Mouse (Mus musculus): ENCODE results near the gene Pax9. TPM values are rescaled to one million over a fixed set of nuclear protein-coding genes. Genes with fewer than 3 reads are reported as not detected.
A peak's percentile ranks its signal among the peaks of the same experiment; 100 is the strongest.

The Pax9 gene
- not detected in 2 replicates for polyA plus RNA-seq (2014; fragmentation: Nextera tagmentation; extraction: Ambion mirVana)

DNA sequence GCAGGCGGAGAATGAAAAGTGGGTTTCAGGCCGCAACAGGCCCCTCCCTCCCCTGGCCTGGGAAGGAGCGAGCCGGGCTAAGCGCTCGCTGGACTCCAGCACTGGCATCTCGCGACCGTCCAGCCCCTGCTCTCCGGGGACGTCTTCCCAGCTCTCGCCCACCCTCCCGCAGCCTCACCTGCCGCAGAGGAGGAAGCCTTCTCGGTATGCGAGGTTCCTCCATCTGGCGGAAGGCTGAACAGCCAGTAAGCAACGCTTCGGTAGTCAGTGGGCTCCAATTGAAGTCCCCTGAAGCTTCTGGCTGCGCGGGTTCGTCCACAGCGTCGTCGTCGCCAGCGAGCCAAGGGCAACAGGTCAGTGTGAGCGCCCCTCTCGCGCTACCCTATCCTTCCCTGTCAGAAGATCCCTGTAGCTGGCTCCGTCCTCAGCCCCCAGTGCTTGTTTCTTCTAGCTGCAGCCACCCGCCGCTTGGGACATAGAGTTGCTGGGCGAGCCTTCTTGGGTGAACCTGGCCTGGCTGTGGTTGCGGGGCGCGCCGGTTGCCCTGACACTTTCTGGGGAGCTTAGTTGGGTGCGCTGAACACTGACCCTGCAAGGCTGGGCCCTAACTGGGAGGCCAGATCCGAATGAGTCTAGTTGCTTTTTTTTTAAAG lies at the start of gene Pax9:
Gene Pax9 (plus strand): TSS at position 341 of the 653 bp plus-strand sequence.
- Histone ChIP-seq H3K4me2 (ENCODE audit: low read length) (peak within 1 kb of the TSS; percentile 16; the same call in 1 of the 2 replicates), H3K27ac (ENCODE audit: low read depth) (no peak within 1 kb of the TSS)
- WGBS = 2% methylated on average over 40 of the region's 40 CpGs

DNA sequence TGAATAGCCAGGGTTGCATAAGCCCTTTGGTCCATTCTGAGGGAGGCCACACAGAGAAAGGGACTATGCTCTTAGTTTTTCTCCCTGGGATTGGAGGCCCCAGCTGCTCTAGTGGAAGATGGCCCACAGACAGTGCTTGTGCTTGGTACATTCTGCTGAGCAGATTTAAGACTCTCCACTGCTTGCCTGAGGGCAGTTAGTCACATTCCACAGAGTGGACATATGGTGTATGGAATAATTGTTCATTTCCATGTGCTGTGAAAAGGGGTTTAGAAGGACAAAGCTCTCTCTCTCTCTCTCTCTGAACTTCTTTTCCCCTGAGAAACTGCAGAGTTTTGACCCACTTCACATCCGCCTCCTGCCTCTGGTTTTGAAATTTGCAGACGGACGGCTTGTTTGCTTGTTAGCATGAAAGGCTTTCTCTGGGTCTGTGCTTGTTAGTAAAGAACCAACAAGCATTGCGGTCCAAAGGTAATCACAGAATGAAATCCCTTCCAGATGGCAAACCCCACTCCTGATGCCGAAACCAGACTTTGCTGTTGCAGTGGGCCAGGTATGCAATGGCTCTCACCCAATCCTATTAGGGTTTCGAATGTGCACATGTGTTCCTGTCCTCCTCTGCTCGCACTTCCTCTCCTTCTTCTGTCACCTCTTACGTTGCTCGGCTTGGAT lies 22.0 kb upstream of the Pax9 start:
- 85% methylated on average over 9 of the region's 9 CpGs for WGBS
- H3K9ac ChIP-seq (ENCODE audit: low read length) = no peak overlapping the region
- no peak for DNase-seq (ENCODE audit: low spot score)

More for the DNA sequence above, at the start of gene Pax9:
- no peak within 1 kb of the TSS for H3K9ac ChIP-seq (ENCODE audit: low read length)
- peak within 1 kb of the TSS; percentile 11 for H3K4me3 ChIP-seq (ENCODE audit: low read depth, low read length)
- no peaks in the 10 kb centered on the region for H3K9me3 ChIP-seq (ENCODE audit: control insufficient read depth, low read length)
- no peaks in the 10 kb centered on the region for H3K36me3 ChIP-seq (ENCODE audit: control insufficient read depth, insufficient read depth, low read length)
- peaks cover 6% of the 10 kb centered on the region; the same call in 1 of the 2 replicates for H3K4me1 ChIP-seq (replicated peaks; ENCODE audit: control insufficient read depth, insufficient read depth, low read length)
- ATAC-seq (replicated peaks; ENCODE audit: low FRiP score, low TSS enrichment, low read depth) (no peak), DNase-seq (ENCODE audit: low spot score) (peak; percentile 72)
- peaks cover 100% of the 10 kb centered on the region for H3K27me3 ChIP-seq (replicated peaks; ENCODE audit: control insufficient read depth, insufficient read depth, low read length)

DNA sequence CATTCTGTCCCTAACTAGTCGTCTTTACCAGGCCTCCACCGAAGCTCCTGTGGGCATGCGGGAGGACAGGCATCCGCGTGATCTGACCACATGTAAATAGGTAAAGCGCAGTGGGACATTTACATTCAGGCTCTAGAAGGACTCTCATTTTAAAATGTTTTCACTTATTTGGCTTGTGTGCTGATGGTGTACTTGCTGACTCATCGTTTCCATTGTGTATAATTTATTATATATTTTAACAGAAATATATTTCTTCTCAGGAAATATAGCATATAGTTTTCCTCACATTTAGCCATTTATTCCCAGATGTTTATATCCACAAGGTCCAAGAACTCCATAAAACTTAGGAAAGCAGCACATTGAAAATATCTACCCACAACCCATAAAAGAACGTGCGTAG lies 20.8 kb upstream of the Pax9 start:
- no peak for ATAC-seq (replicated peaks; ENCODE audit: low FRiP score, low TSS enrichment, low read depth)
- H3K4me2 ChIP-seq (ENCODE audit: low read length) = no peak overlapping the region
- H3K27ac ChIP-seq (ENCODE audit: low read depth) = no peak overlapping the region
- DNase-seq (ENCODE audit: low spot score) = no peak
- H3K9me3 ChIP-seq (ENCODE audit: control insufficient read depth, low read length) = no peaks in the 10 kb centered on the region
- 88% methylated on average over 9 of the region's 9 CpGs for WGBS
- no peaks in the 10 kb centered on the region for H3K36me3 ChIP-seq (ENCODE audit: control insufficient read depth, insufficient read depth, low read length)
- H3K4me1 ChIP-seq (replicated peaks; ENCODE audit: control insufficient read depth, insufficient read depth, low read length) = no peaks in the 10 kb centered on the region
- no peak overlapping the region for H3K9ac ChIP-seq (ENCODE audit: low read length)
- H3K4me3 ChIP-seq (ENCODE audit: low read depth, low read length) = no peak overlapping the region
- no peaks in the 10 kb centered on the region for H3K27me3 ChIP-seq (replicated peaks; ENCODE audit: control insufficient read depth, insufficient read depth, low read length)

More for the DNA sequence above, 22.0 kb upstream of the Pax9 start:
- ATAC-seq (replicated peaks; ENCODE audit: low FRiP score, low TSS enrichment, low read depth) = no peak
- H3K4me1 ChIP-seq (replicated peaks; ENCODE audit: control insufficient read depth, insufficient read depth, low read length) = no peaks in the 10 kb centered on the region
- no peak overlapping the region for H3K27ac ChIP-seq (ENCODE audit: low read depth)
- no peaks in the 10 kb centered on the region for H3K27me3 ChIP-seq (replicated peaks; ENCODE audit: control insufficient read depth, insufficient read depth, low read length)
- no peaks in the 10 kb centered on the region for H3K9me3 ChIP-seq (ENCODE audit: control insufficient read depth, low read length)
- H3K4me2 ChIP-seq (ENCODE audit: low read length) = no peak overlapping the region
- no peaks in the 10 kb centered on the region for H3K36me3 ChIP-seq (ENCODE audit: control insufficient read depth, insufficient read depth, low read length)
- H3K4me3 ChIP-seq (ENCODE audit: low read depth, low read length) = no peak overlapping the region

DNA sequence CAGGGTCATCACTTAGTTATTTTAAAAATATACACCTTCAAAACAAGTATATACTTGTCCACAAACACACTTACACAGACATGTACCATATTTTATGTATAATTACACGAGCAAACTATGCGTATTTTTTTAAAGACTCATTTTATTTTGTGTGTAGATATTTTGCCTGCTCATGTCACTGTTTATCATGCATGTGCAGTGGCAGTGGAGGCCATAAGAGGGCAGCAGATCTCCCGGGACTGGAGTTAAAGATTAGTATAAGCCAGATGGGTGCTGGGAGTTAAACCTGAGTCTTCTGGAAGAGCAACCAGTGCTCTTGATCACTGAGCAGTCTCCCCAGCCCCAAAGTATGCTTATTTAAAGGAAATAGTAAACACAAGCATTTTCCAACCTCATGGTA lies 16.8 kb upstream of the Pax9 start:
- no peak for ATAC-seq (replicated peaks; ENCODE audit: low FRiP score, low TSS enrichment, low read depth)
- DNase-seq (ENCODE audit: low spot score) = no peak
- H3K27me3 ChIP-seq (replicated peaks; ENCODE audit: control insufficient read depth, insufficient read depth, low read length) = peaks cover 14% of the 10 kb centered on the region
- no peak overlapping the region for H3K4me3 ChIP-seq (ENCODE audit: low read depth, low read length)
- no peak overlapping the region for H3K27ac ChIP-seq (ENCODE audit: low read depth)
- H3K9me3 ChIP-seq (ENCODE audit: control insufficient read depth, low read length) = no peaks in the 10 kb centered on the region
- no peak overlapping the region for H3K9ac ChIP-seq (ENCODE audit: low read length)
- no peaks in the 10 kb centered on the region for H3K4me1 ChIP-seq (replicated peaks; ENCODE audit: control insufficient read depth, insufficient read depth, low read length)
- no peak overlapping the region for H3K4me2 ChIP-seq (ENCODE audit: low read length)
- H3K36me3 ChIP-seq (ENCODE audit: control insufficient read depth, insufficient read depth, low read length) = no peaks in the 10 kb centered on the region
- WGBS = 42% methylated on average over 3 of the region's 3 CpGs

DNA sequence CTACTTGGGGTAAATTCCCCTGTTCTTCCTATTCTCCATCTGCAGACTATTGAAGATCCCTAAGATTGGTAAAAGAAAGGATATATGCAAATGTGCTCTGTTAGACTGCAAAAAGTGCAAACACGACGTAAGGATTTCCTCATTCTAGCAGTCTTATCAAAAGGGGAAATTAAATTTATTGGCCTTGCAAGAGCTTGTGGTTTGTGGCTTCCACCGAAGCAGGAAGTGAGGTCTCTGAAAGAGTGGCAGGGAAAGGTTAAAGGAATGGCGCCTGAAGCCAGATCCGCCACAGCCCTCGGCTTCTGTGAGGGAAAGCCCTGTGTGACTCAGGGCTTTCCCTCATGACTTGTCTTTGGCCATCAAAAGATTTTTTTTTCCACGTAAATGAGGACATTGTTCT lies 13.9 kb upstream of the Pax9 start:
- H3K27me3 ChIP-seq (replicated peaks; ENCODE audit: control insufficient read depth, insufficient read depth, low read length) = peaks cover 43% of the 10 kb centered on the region
- no peak overlapping the region for H3K4me2 ChIP-seq (ENCODE audit: low read length)
- no peaks in the 10 kb centered on the region for H3K9me3 ChIP-seq (ENCODE audit: control insufficient read depth, low read length)
- ATAC-seq (replicated peaks; ENCODE audit: low FRiP score, low TSS enrichment, low read depth) (no peak), DNase-seq (ENCODE audit: low spot score) (peak; percentile 27)
- 59% methylated on average over 7 of the region's 7 CpGs for WGBS
- H3K27ac ChIP-seq (ENCODE audit: low read depth) = no peak overlapping the region
- H3K9ac ChIP-seq (ENCODE audit: low read length) = no peak overlapping the region
- no peaks in the 10 kb centered on the region for H3K36me3 ChIP-seq (ENCODE audit: control insufficient read depth, insufficient read depth, low read length)
- no peaks in the 10 kb centered on the region; the same call in 1 of the 2 replicates for H3K4me1 ChIP-seq (replicated peaks; ENCODE audit: control insufficient read depth, insufficient read depth, low read length)
- H3K4me3 ChIP-seq (ENCODE audit: low read depth, low read length) = no peak overlapping the region

DNA sequence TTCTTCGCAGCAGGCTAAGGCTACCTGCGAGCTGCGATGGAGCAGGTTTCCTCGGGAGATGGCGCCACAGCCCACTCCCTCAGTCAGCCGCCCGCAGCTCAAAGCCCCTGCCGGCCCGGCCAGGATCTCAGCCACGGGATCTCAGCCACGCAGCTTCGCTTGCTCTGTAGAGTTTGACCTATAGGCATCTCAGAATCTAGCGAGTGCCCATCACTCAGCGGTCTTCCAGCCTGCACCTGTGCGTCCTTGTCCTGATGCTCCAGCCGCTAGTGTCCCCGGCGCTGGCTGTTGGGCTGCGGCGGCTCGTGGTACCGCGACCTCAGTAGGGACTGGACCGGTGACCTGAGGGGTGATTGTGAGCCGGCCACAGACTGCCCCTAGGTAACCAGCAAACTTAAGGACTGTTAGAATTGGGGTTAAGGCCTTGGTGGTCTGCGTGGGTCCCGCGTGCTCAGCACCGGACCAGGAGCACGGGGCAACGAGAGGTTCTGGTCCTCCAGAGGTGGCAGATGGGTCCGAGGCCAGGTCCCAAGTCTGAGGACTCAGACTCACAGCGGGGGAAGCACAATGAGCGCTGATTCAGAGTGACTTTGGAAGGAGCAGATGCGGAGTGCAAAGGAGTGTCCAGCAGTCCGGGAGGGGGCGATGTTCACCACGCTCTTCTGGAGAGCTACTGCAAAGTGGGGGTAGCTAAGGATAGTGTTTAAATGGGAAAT lies 10.3 kb upstream of the Pax9 start:
- DNase-seq (ENCODE audit: low spot score) = peak; percentile 69
- Histone ChIP-seq H3K36me3 (ENCODE audit: control insufficient read depth, insufficient read depth, low read length) (no peaks in the 10 kb centered on the region), H3K9me3 (ENCODE audit: control insufficient read depth, low read length) (no peaks in the 10 kb centered on the region), H3K4me2 (ENCODE audit: low read length) (peak overlapping the region; percentile 58), H3K9ac (ENCODE audit: low read length) (no peak overlapping the region), H3K27ac (ENCODE audit: low read depth) (no peak overlapping the region), H3K27me3 (replicated peaks; ENCODE audit: control insufficient read depth, insufficient read depth, low read length) (peaks cover 80% of the 10 kb centered on the region), H3K4me3 (ENCODE audit: low read depth, low read length) (peak overlapping the region; percentile 23), H3K4me1 (replicated peaks; ENCODE audit: control insufficient read depth, insufficient read depth, low read length) (no peaks in the 10 kb centered on the region; the same call in 1 of the 2 replicates)
- under 1% methylated on average over 38 of the region's 38 CpGs for WGBS
- peak; percentile 71 for ATAC-seq (replicated peaks; ENCODE audit: low FRiP score, low TSS enrichment, low read depth)

DNA sequence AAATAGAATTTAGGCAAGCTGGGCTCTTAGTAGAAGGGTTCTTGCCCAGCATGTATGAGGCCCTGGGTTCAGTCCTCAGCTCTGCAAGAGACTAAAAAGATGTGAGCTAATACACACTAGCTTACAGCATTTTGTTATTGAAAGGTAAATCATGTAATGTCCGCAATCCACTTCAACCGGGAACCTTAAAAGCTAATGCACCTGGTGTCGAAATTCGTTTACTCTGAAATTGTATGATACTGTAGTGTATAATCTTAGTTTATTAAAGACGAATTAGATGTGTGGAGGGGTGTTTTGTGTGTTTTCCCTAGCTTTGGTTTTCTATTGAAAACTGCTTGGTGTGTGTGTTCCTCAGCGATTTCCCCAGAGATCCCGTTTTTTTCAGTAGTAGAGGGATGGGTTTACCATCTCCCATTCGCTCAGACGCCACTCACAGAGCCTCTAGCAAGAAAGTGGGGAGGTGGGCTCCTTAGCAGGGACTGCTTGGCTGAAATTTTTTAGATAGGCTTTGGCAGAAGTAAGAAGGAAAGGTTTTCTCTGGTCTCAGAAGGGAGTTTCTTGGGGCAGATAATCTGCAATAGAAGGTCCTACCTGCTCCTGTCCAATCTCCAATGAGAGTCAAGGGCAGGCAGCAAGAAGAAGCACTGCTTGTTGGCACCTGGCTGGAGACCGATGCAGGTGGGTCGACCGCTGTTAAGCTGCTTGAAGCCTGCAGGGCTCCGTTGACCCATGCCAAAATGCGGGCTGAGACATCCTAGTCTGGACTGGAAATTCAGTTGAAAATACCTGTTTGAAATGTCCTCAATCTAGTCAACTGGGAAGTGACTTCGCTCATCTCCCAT lies 3.7 kb upstream of the Pax9 start:
- Histone ChIP-seq H3K9me3 (ENCODE audit: control insufficient read depth, low read length) (no peaks in the 10 kb centered on the region), H3K36me3 (ENCODE audit: control insufficient read depth, insufficient read depth, low read length) (no peaks in the 10 kb centered on the region), H3K27ac (ENCODE audit: low read depth) (no peak overlapping the region), H3K4me1 (replicated peaks; ENCODE audit: control insufficient read depth, insufficient read depth, low read length) (0 out of 2 replicates have a peak, but pooled peaks cover 3% of the 10 kb centered on the region), H3K27me3 (replicated peaks; ENCODE audit: control insufficient read depth, insufficient read depth, low read length) (peaks cover 100% of the 10 kb centered on the region), H3K9ac (ENCODE audit: low read length) (no peak overlapping the region), H3K4me3 (ENCODE audit: low read depth, low read length) (no peak overlapping the region), H3K4me2 (ENCODE audit: low read length) (no peak overlapping the region)
- peak; percentile 68 for DNase-seq (ENCODE audit: low spot score)
- no peak for ATAC-seq (replicated peaks; ENCODE audit: low FRiP score, low TSS enrichment, low read depth)
- 5% methylated on average over 15 of the region's 15 CpGs for WGBS

DNA sequence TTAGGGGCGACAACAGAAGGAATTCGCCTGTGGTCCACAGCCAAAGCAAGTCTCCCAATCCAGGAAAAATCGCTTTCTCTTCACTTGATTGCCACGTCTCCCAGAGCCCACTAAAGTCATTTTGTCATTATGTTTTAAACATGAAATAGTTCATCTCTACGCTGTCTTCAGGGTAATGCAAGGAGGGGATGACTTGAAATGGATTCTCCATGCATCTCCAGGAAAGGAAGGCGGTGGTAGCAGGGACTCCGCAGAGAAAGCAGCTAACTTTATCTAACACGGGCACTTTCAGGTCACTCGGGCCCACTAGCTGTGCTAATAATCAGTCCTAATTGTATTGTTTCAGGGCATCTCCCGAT lies 3.1 kb upstream of the Pax9 start:
- no peak for DNase-seq (ENCODE audit: low spot score)
- Histone ChIP-seq H3K27ac (ENCODE audit: low read depth) (no peak overlapping the region), H3K4me2 (ENCODE audit: low read length) (no peak overlapping the region), H3K27me3 (replicated peaks; ENCODE audit: control insufficient read depth, insufficient read depth, low read length) (peaks cover 100% of the 10 kb centered on the region), H3K36me3 (ENCODE audit: control insufficient read depth, insufficient read depth, low read length) (no peaks in the 10 kb centered on the region), H3K9me3 (ENCODE audit: control insufficient read depth, low read length) (no peaks in the 10 kb centered on the region), H3K4me3 (ENCODE audit: low read depth, low read length) (no peak overlapping the region), H3K4me1 (replicated peaks; ENCODE audit: control insufficient read depth, insufficient read depth, low read length) (0 out of 2 replicates have a peak, but pooled peaks cover 3% of the 10 kb centered on the region), H3K9ac (ENCODE audit: low read length) (no peak overlapping the region)
- no peak for ATAC-seq (replicated peaks; ENCODE audit: low FRiP score, low TSS enrichment, low read depth)
- 3% methylated on average over 10 of the region's 10 CpGs for WGBS

Data from intestine, embryonic 14.5 days (tissue).